Mouse (Mus musculus) testis, adult 10 weeks (tissue): ENCODE results near the gene Pik3cb. TPM values are rescaled to one million over a fixed set of nuclear protein-coding genes. Genes with fewer than 3 reads are reported as not detected.

Experiments
- polyA plus RNA-seq: library from polyadenylated mRNA; stranded (reverse); fragments of 350-450 nt; fragmentation: Illumina TruSeq; extraction: RNeasy Lipid Tissue Mini Kit (QIAGEN cat#74804); gene quantifications from one replicate; pipeline ENCODE4 v1.2.3, GENCODE M21; 2014; ENCODE audit warnings: low read depth, low replicate concordance

Pik3cb gene
- polyA plus RNA-seq, result 8.4 TPM

DNA sequence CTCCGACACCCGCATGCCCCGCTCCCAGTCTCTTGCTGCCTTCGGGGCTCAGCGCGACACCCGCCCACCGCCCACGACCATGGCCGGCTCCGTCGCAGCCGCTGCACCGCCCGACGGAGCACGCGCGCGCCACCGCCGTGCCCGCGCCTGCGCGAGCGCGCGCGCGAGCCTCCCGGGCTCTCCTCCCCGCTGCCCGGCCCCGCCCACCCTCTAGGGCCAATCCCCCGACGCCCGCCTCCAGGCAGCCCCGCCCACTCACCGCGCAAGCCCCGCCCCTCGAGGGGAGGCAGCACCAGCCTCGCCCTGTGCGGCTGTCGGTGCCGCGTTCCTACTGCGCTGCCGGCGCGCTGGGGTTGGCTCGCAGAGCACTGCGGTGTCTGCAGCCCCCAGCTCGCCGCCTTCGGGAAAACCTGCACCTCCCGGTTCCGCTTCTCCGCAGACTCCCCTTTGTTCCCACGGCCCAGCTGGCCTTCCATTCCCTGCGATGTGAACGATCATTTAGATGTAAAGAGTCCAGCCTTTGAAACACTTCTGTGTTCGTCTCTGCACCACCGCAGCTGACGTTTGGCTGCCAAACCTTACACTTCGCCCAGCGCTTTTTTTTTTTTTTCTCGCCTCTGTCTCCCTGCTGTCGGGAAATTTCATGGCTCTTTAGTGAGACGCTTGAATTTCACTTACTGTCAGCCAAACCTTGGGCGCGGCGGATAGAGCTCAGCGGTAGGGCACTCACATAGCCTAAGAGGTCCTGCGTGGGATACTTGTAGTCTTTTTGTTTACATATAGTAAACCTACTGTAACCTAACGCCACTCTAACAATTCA is at the start of gene Pik3cb:
Pik3cb (minus strand) TSS at position 559 of the 820 bp plus-strand sequence.

GRCm38 (mm10) chr9:99035575-99035974 is 104.8 kb downstream of the Pik3cb start, which contains the start of gene Gm1123:
Gene Gm1123, minus strand, starts transcription at chr9:99035715.

Other genes starting within 250 kb of the Pik3cb start
- gene 7420426K07Rik, start 237.5 kb downstream of the Pik3cb start, polyA plus RNA-seq, result not detected
- gene Foxl2, start 185.3 kb downstream of the Pik3cb start, polyA plus RNA-seq, result not detected
- 19.8 TPM for gene Faim, start 154.2 kb downstream of the Pik3cb start, polyA plus RNA-seq
- gene Gm1123, start 104.9 kb downstream of the Pik3cb start, polyA plus RNA-seq, result 0.27 TPM
- gene Faiml, start 96.6 kb upstream of the Pik3cb start, polyA plus RNA-seq, result 95.2 TPM
- 124 TPM for gene Cep70, start 102.7 kb upstream of the Pik3cb start, polyA plus RNA-seq
- 9.5 TPM for gene Esyt3, start 217.9 kb upstream of the Pik3cb start, polyA plus RNA-seq